Mouse (Mus musculus) thymus, adult 2 months (tissue): ENCODE results near the gene Wap. TPM values are rescaled to one million over a fixed set of nuclear protein-coding genes. Genes with fewer than 3 reads are reported as not detected.

Experiments used
- DNase-seq: peaks from one replicate; pipeline ENCODE4 v3.0.0; 2021
- H3K27ac ChIP-seq: fragments of 200-500 bp; 2 replicates; pipeline ENCODE4 v1.5.1; 2012; ENCODE audit warnings: low read length, control low read depth; ENCODE audit not compliant: control insufficient read depth, insufficient read depth
- H3K27me3 ChIP-seq: fragments of 200-500 bp; 2 replicates; pipeline ENCODE4 v1.6.1; 2012; ENCODE audit warnings: mild to moderate bottlenecking, low read length, moderate library complexity, mixed read lengths; ENCODE audit not compliant: control insufficient read depth, insufficient read depth
- H3K36me3 ChIP-seq: fragments of 200-500 bp; 2 replicates; pipeline ENCODE4 v1.6.1; 2012; ENCODE audit warnings: mild to moderate bottlenecking, low read length, moderate library complexity; ENCODE audit not compliant: control insufficient read depth, insufficient read depth
- H3K4me1 ChIP-seq: fragments of 200-500 bp; replicated peaks from 2 replicates; pipeline ENCODE4 v1.6.1; 2012; ENCODE audit warnings: low read length; ENCODE audit not compliant: control insufficient read depth, insufficient read depth
- H3K4me3 ChIP-seq: fragments of 200-500 bp; 2 replicates; pipeline ENCODE4 v1.5.1; 2012; ENCODE audit warnings: mild to moderate bottlenecking, low read length, control low read depth, moderate library complexity; ENCODE audit not compliant: control insufficient read depth, insufficient read depth
- CTCF ChIP-seq: fragments of 200-500 bp; IDR thresholded peaks from 2 replicates; pipeline ENCODE4 v1.5.1; 2012; ENCODE audit warnings: mild to moderate bottlenecking, control low read depth, low read length, moderate library complexity, borderline replicate concordance; ENCODE audit not compliant: control insufficient read depth, poor library complexity, insufficient read depth; ENCODE audit errors: extremely low read depth
- POLR2A ChIP-seq: fragments of 200-500 bp; IDR thresholded peaks from 2 replicates; pipeline ENCODE4 v1.6.1; 2012; ENCODE audit warnings: mild to moderate bottlenecking, low read length, control low read depth, moderate library complexity; ENCODE audit not compliant: control insufficient read depth, poor library complexity, insufficient read depth; ENCODE audit errors: extremely low read depth
- WGBS: fragments of 180-500 bp; shearing (Covaris S2); methylation state at CpG from one replicate; pipeline ENCODE4 v1.1.7; 2018; 5-methylcytosine and 5-hydroxymethylcytosine counted together
- polyA plus RNA-seq: library from polyadenylated mRNA; depleted of rRNA; stranded (reverse); fragments of >200 nt; gene quantifications from 2 replicates; pipeline ENCODE4 v1.2.3, GENCODE M21; 2012

Wap gene
- polyA plus RNA-seq, 1 experiment = 1.2 TPM

DNA sequence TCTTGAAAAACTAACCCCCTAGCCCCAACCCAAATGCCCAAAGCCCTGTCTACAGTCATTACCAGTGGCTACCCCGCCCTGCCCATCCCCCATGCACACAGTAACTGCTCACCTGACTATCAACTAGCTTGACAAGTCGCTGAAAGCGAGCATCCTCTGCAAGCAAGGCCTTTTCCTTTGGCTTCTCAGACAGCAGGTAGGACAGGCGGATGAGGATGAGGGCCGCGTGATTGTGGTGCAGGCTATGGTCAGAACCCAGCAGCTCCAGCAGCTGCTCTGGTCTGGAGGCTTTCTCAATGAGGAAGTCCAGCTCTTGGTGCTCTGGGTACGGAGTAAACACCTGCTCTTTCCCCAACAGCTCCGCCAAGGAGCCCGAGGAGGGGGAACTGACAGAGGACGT is 14.7 kb downstream of the Wap start:
- Histone ChIP-seq H3K4me3 (no peak overlapping the region), H3K36me3 (peaks cover 36% of the 10 kb centered on the region), H3K27me3 (no peaks in the 10 kb centered on the region), H3K4me1 (peaks cover 17% of the 10 kb centered on the region), H3K27ac (no peak overlapping the region)
- 52% methylated on average over 10 of the region's 10 CpGs for WGBS
- TF ChIP-seq CTCF (no peak), POLR2A (no peak)
- DNase-seq = no peak

GRCm38 (mm10) chr11:6615250-6616205 is 22.9 kb downstream of the Wap start:
- TF ChIP-seq POLR2A = no peak
- TF ChIP-seq CTCF = no peak
- no peaks in the 10 kb centered on the region for H3K27me3 ChIP-seq
- no peak for DNase-seq
- peaks cover 49% of the 10 kb centered on the region for H3K36me3 ChIP-seq
- no peak overlapping the region for H3K27ac ChIP-seq
- no peak overlapping the region for H3K4me3 ChIP-seq
- no peaks in the 10 kb centered on the region for H3K4me1 ChIP-seq
- WGBS = 61% methylated on average over 12 of the region's 12 CpGs

DNA sequence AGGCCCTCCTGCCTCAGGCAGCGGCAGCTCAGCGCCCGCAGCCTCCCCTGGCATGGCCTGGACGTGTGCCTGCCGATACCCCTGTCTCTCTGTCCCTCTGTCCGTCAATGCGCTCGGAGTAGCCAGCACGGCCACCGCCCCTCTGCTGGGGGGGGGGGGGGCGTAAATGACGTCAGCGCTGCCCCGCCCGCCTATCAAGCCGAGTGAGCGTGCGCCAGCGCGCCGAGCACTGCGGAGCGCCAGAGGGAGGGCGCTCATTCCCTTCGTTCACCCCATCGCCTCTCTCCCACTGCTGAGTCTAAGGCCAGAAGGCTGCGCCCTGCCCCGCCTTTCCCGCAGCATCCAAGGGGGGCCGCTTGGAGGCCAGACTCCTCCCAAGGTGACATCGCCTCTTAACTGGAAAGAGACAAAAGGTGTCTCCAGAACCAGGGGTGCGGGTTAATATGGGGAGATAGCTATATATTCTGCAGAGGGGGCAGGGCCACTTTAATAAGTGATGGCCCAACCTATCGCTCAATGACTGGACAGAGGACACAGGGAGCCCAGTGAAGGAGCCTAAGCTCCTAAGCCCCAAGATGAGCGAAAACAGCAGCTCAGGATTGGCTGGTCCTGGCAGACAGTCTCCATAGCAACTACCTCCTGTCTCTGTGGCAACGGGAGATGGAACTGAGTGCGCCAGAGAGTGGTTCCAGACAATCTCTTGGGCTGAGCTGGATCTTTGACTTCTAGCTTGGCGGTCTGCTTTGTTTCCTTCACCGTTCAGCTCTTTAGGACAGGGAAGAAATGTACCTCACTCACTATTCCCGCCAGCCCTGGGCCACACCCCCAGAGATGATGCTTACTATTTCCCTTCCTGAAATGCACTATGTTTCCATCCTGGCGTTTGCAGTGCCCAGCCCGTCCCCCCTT is 32.7 kb downstream of the Wap start, which contains the start of gene Nacad:
TSS of gene Nacad (minus strand) at position 563 of the 909 bp plus-strand sequence.
- H3K4me1 ChIP-seq = no peaks in the 10 kb centered on the region
- TF ChIP-seq CTCF (no peak), POLR2A (no peak)
- WGBS = 12% methylated on average over 39 of the region's 41 CpGs
- H3K36me3 ChIP-seq = no peaks in the 10 kb centered on the region
- DNase-seq = no peak
- H3K27ac ChIP-seq = no peak within 1 kb of the TSS
- no peak within 1 kb of the TSS for H3K4me3 ChIP-seq
- H3K27me3 ChIP-seq = peaks cover 3% of the 10 kb centered on the region; the same call in 1 of the 2 replicates

GRCm38 (mm10) chr11:6605021-6605481 is 33.4 kb downstream of the Wap start:
- TF ChIP-seq POLR2A = no peak
- no peak for TF ChIP-seq CTCF
- Histone ChIP-seq H3K27me3 (peaks cover 3% of the 10 kb centered on the region; the same call in 1 of the 2 replicates), H3K36me3 (no peaks in the 10 kb centered on the region), H3K4me3 (no peak overlapping the region), H3K4me1 (no peaks in the 10 kb centered on the region), H3K27ac (no peak overlapping the region)
- WGBS = 38% methylated on average over 13 of the region's 13 CpGs
- no peak for DNase-seq

DNA sequence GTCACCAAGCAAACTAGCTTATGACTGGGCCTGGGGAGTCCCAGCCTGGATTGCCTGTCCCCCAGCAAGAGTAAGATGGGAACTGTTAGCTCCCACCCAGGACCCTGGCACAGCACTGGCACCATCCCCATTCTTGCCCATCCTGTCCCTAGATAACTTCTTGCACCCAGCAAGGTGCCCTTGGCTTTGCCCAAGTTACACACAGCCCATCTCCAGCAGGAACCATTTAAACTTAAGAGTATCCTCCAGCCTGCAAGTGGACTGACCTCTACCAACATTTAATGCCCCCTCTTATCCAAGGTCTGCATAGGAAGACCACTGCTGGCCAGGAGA is 33.9 kb downstream of the Wap start:
- no peaks in the 10 kb centered on the region for H3K4me1 ChIP-seq
- TF ChIP-seq CTCF = no peak
- no peak for TF ChIP-seq POLR2A
- no peak overlapping the region for H3K4me3 ChIP-seq
- no peak overlapping the region for H3K27ac ChIP-seq
- no peak for DNase-seq
- peaks cover 3% of the 10 kb centered on the region; the same call in 1 of the 2 replicates for H3K27me3 ChIP-seq
- H3K36me3 ChIP-seq = no peaks in the 10 kb centered on the region
